Mouse (Mus musculus) bone marrow macrophage, adult 2 months (primary cell): ENCODE results near the gene Pctp. TPM values are rescaled to one million over a fixed set of nuclear protein-coding genes. Genes with fewer than 3 reads are reported as not detected.

ENCODE experiments used
- H3K27ac ChIP-seq: 2 replicates; pipeline ENCODE4 v1.5.1; 2012; ENCODE audit warnings: low read depth, low read length; ENCODE audit not compliant: insufficient read depth
- H3K4me1 ChIP-seq: 2 replicates; pipeline ENCODE4 v1.6.1; 2012; ENCODE audit warnings: low read length; ENCODE audit not compliant: control insufficient read depth, insufficient read depth
- H3K4me3 ChIP-seq: 2 replicates; pipeline ENCODE4 v1.5.1; 2012; ENCODE audit warnings: mild to moderate bottlenecking, low read length, moderate library complexity; ENCODE audit not compliant: insufficient read depth
- CTCF ChIP-seq: IDR thresholded peaks from 2 replicates; pipeline ENCODE4 v1.5.1; 2012; ENCODE audit warnings: low read depth, mild to moderate bottlenecking, low read length, moderate library complexity
- POLR2A ChIP-seq: IDR thresholded peaks from 2 replicates; pipeline ENCODE4 v1.6.1; 2012; ENCODE audit warnings: mild to moderate bottlenecking, low read depth, low read length, borderline replicate concordance
- polyA plus RNA-seq: library from polyadenylated mRNA; stranded (reverse); fragments of >200 nt; gene quantifications from 2 replicates; pipeline ENCODE4 v1.2.4, GENCODE M21; 2012; ENCODE audit not compliant: missing spikeins, insufficient read depth, insufficient read length

Pctp gene
- polyA plus RNA-seq, 1 experiment = 19.7 TPM

DNA sequence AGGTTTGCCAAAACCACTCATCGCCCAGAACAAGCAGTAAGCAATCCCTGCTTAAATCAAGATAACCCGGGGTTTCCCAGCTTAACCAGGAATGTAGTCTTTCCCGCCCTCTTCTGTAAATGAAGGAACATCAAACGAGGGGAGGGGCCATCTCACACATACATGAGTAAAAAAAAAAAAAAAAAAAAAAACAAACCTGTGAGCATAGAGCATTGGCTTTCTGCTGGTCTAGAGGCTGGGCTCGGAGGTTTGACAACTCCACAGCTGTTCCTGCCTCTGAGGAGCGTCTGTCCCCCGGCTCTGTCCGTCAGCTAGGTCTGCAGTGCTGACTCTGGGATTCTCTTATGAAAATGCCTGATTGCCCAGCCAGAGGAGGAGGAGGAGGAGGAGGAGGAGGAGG lies 30.1 kb upstream of the Pctp start:
- Histone ChIP-seq H3K4me3 (no peak overlapping the region), H3K4me1 (peaks cover 7% of the 10 kb centered on the region), H3K27ac (no peak overlapping the region)
- TF ChIP-seq POLR2A (no peak), CTCF (no peak)

DNA sequence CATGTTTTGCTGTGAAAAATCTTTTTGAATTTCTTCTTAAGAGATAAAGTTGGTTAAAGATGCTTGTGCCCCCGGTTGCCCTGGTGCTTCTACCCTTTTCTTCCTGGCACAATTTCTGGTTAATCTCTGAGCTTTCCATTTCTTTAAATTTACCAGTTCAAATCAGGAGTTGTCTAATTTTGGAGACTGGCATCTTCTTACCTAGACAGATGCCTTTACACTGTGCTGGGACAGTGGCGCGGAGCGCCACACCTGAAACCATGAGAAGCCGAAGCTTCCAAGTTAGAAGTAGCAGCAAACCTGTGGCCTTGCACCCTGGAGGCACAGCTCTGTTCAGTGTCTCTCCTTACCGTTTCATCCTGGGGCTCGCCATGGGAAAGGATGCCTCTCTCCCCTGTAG lies 28.4 kb upstream of the Pctp start:
- no peak overlapping the region for H3K4me3 ChIP-seq
- TF ChIP-seq CTCF = no peak
- TF ChIP-seq POLR2A = no peak
- no peak overlapping the region for H3K27ac ChIP-seq
- H3K4me1 ChIP-seq = peaks cover 7% of the 10 kb centered on the region

DNA sequence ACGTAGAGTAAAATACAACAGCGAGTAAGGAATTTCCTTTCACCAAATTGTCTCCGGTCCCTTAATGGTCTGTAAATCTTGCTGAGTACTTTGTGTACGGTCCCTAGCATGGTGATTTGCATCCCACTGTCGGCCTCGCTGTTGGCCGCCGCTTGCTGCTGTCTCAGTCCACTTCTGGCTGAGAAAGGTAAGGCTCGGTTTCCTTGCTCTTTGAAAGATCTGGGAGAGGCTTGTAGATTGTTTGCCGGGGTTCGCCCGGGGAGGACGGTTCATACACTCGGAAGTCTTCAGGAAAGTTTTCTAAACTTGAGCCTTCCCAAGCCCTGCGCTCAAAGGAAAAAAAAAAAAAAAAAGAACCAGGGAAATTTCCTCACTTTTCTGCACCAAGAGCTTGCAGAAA lies 27.9 kb upstream of the Pctp start:
- Histone ChIP-seq H3K4me1 (peaks cover 7% of the 10 kb centered on the region), H3K4me3 (peak overlapping the region; percentile 23; the same call in 1 of the 2 replicates), H3K27ac (no peak overlapping the region)
- no peak for TF ChIP-seq CTCF

DNA sequence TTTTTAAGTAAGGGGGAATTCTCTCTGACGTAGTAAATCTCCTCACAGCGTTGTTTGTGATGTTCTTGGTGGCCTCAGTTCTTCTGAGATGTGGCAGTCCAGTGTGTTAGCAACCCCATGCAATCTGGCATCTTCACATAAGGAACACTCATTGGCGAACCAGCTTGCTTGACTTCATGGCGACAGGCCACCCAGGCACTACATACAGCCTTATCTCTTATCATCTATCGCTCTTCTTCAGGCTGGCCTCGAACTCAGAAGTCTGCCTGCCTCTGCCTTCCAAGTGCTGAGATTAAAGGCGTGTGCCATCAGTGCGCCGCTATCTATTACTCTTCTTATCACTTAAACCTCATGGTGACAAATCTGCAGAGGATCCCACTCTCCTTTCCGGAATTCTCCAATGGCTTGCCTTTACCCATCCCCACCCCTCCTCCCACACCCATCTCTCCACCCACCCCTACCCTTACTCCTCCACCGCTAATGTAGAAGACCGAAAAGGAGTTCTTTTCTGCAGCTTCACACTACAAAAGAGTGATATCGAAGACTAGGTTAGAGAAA lies 27.2 kb upstream of the Pctp start, which contains the start of gene Tmem100:
Gene Tmem100 (plus strand): TSS at position 508 of the 558 bp plus-strand sequence.
- peak within 1 kb of the TSS; percentile 55 for H3K27ac ChIP-seq

DNA sequence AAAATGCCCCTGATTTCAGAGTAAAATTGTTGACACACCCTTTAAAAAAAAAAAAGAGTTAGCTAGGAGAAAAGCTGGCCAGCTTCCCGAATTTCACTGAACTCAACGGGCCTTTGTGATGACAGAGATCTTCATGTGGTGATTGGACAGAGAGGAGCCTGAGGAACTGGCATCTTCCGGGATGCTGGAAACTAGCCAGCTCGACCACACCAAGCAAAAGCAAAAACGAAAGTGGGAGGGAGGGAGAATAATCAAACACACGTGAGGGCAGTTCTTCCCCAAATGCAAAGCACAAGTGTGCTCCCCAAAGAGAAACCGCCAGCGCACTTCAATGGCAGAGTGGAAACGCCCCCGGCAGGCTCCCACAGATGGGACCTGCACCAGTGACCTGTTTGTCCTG lies 26.7 kb upstream of the Pctp start:
- peaks cover 7% of the 10 kb centered on the region for H3K4me1 ChIP-seq
- H3K4me3 ChIP-seq = peak overlapping the region; percentile 70
- H3K27ac ChIP-seq = peak overlapping the region; percentile 55
- no peak for TF ChIP-seq POLR2A
- no peak for TF ChIP-seq CTCF

More for the DNA sequence above, 27.2 kb upstream of the Pctp start, which contains the start of gene Tmem100:
- Histone ChIP-seq H3K4me3 (peak within 1 kb of the TSS; percentile 70), H3K4me1 (peaks cover 7% of the 10 kb centered on the region)
- no peak for TF ChIP-seq POLR2A

DNA sequence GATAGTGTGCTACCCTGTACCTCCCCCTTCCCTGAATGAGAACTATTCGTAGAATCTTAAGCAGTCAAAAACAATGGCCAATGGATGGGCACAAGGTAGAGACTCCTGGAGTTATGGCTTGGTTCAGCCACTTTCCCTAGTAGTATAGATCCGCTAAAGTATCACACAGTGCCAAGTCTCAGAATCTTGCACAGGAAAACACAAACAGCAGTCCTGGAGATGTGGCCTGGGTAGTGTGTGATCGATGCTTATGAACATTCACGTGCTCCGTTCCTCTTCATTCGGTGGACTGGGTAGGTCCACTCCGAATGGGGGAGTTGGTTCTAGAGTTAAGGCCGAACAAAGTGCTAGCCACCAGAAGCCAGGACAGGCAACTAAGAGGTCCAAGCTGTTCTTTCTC lies 26.1 kb upstream of the Pctp start:
- Histone ChIP-seq H3K4me1 (peaks cover 7% of the 10 kb centered on the region), H3K27ac (0 out of 2 replicates have a peak overlapping the region, but pooled peaks have one; percentile 16), H3K4me3 (no peak overlapping the region)
- TF ChIP-seq POLR2A (no peak), CTCF (no peak)

DNA sequence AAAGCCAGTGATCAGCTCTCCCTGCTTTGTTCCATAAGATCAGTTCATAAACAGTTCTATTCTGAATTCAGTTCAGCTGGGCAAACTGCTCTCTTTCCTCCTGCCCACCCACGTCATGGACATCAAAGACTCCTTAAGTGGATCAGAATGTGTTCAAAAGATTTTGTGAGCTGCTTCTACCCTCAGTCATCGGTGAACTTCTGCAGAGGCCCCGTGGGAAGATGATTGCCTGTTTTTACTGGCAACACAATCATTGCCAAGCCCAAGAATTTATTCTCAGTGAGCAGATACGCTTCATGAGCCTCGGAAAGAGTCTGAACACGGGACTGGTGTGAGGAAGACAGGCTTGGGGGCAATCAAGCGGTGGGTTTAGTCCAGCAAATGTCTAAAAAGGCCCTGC lies 24.5 kb upstream of the Pctp start:
- no peak for TF ChIP-seq CTCF
- no peak for TF ChIP-seq POLR2A
- Histone ChIP-seq H3K4me3 (no peak overlapping the region), H3K27ac (no peak overlapping the region), H3K4me1 (peaks cover 7% of the 10 kb centered on the region)

DNA sequence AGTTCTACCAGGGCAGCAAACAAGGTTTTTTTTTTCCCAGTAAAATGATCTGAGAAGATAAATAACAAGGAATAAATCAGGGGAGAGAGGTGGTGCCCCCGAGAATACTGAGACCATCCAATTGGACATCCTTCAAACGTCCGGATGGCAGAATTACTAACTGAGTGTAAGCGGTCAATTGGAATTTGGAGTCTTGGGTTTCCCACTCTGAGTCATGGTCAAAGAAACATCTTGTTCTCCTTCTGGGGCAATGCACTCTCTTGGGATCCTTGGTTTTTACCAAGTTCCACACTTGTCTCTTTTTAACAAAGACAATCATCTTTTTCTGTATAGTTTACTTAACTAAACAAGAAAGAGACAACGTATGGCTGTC lies 24.1 kb upstream of the Pctp start:
- H3K27ac ChIP-seq = no peak overlapping the region
- TF ChIP-seq POLR2A = no peak
- TF ChIP-seq CTCF = no peak
- H3K4me1 ChIP-seq = peaks cover 7% of the 10 kb centered on the region
- H3K4me3 ChIP-seq = no peak overlapping the region

DNA sequence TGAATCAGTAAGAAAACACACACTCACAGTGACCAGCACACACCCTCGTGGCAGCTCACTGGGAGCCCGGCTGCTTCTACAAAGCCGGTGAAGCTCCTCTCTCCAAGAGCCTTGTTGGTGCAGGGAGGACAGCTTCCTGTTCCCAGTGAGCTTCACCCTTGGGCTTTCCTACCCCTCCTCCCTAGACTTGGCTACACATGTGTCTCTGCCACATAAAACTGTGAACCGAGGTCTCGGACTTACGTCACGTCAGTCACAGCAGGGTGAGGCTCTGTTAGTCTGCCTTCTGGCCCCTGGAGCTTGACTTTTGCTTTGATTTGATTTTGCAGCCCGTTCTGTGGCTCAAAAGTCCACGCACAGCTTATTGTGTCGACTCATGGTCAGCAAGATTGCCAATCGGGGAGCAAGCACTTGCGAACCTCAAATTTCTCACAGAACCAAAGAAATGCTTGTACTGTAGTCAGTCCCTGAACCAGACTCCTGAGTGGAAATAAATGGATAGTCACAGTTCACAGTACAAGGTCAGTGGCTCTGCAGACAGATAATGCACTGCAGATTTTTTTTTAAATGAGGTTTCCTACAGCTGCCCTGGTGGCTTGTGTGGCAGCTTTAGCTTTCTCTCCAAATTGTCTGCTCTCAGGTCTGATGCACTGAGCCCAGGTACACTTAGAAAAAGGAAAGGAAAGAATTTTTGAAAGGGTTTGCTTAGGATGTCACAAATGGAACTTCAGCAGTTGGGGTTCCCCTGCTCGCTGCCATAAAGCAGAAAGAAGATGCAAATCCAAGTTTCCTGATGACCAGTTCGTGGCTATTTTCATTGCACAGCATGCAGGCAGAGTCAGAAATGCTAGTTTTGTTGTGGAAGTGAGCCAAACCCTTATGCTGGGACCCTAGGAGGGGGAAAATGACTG lies 23.5 kb upstream of the Pctp start:
- TF ChIP-seq CTCF = no peak
- TF ChIP-seq POLR2A = no peak
- H3K4me1 ChIP-seq = peaks cover 7% of the 10 kb centered on the region
- H3K4me3 ChIP-seq = no peak overlapping the region
- no peak overlapping the region for H3K27ac ChIP-seq

DNA sequence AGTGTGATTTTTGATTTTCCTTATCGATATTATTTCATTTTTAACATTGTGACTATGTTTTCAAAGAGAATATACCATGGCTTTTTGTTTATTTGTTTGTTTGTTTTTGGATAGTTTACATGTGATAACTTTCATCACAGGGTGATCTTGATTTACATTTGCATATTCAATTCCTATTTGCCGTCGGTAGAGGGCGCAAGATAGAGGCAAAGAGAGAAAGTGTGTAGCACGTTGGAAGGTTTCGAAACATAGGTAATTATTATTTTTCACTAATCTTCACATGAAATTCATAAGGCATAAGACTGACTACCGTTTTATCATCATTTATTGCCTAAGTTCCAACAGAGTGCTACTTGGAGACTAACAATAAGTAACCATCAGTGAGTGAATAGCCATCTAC lies 16.5 kb upstream of the Pctp start:
- Histone ChIP-seq H3K4me3 (no peak overlapping the region), H3K4me1 (no peaks in the 10 kb centered on the region), H3K27ac (no peak overlapping the region)
- TF ChIP-seq CTCF (no peak), POLR2A (no peak)

DNA sequence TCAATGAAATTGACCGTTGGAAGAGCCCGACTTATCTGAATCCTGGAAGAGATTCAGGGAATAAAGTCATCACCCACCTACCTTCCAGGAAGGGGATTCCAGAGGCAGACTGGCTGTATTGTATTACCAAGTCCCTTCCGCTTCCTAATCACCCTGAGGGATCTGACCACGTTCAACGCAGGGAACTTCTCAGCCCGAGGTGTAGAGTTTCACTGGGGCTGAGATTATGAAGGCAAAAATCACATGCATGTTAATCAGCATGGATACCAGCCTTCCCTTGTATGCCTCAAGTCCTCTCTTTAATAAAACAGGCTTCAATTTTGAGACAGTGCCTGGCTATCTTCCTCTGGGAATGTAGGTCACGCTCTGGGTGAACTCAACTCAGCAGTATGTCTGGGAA lies 12.6 kb upstream of the Pctp start:
- Histone ChIP-seq H3K4me1 (no peaks in the 10 kb centered on the region), H3K27ac (no peak overlapping the region), H3K4me3 (no peak overlapping the region)
- TF ChIP-seq POLR2A (no peak), CTCF (no peak)
